Mouse (Mus musculus) kidney, adult 2 months (tissue): ENCODE results near the gene Eogt.

Experiments used
- CTCF ChIP-seq: fragments of 200-500 bp; conservative IDR thresholded peaks from 2 replicates; pipeline ENCODE4 v1.5.1; 2011; ENCODE audit warnings: low read depth, mild to moderate bottlenecking, control low read depth, low read length, moderate library complexity, mixed read lengths; ENCODE audit not compliant: insufficient read depth, insufficient read length
- POLR2A ChIP-seq: fragments of 200-500 bp; IDR thresholded peaks from one replicate; pipeline ENCODE4 v1.6.1; 2011; ENCODE audit warnings: low read depth, low read length, control low read depth

- TF ChIP-seq CTCF (no peak), POLR2A (peak; percentile 90)
Observed at GRCm38 (mm10) chr6:97178491-97179366, 29.7 kb upstream of the Eogt start, which contains the start of gene Tmf1.
